ENCODE assay signal across 36 mouse cellular contexts in the genomic region with DNA sequence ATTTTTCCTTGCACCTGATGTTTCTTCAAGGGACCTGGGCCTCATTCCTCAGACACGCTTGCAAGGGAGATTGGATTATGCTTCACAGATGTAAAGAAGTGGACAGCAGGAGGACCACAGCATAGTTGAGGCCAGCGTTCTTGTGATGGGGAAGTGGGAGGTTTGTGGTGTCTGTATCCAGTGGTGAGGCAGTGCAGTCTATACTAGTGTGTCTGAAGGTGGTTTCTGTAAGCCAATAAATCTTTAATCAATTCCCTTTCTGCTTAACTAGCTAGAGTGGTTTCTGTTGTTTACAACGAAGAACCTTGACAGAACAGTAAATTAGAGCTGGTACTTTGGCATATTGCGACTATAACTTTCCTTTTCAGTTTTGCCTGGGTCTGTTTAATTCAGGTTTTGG. TPM values are rescaled to one million over a fixed set of nuclear protein-coding genes. Genes with fewer than 3 reads are reported as not detected.
"Had no signal": no experiment of that assay in that cellular context is flagged by ENCODE, and none has a peak within 500 bp of the region (broad histone marks: within the 10 kb centered on the region; RNA-seq: fewer than 3 reads in every experiment).

No protein-coding gene starts in this region.

- H3K27ac ChIP-seq: heart, adult 2 months; heart, embryonic 10.5 days; heart, embryonic 13.5 days; heart, embryonic 15.5 days; hindbrain, embryonic 10.5 days; hindbrain, embryonic 12.5 days; hindbrain, embryonic 13.5 days; hindbrain, embryonic 14.5 days; hindbrain, embryonic 15.5 days; hindbrain, postnatal 0 days; intestine, embryonic 15.5 days; kidney, embryonic 15.5 days; kidney, postnatal 0 days had no signal

- DNase-seq: heart, adult 18-20 months; heart, adult 2 months; heart, postnatal 10 days; heart, postnatal 14 days; heart, postnatal 36 days; heart, postnatal 4 days; kidney, adult 11 months; kidney, adult 18-20 months; kidney, adult 2 months; kidney, adult 8-10 months; kidney, adult 9 months; kidney, postnatal 10 days; kidney, postnatal 14 days; kidney, postnatal 25 days; kidney, postnatal 4 days; layer of hippocampus, adult 9-11 months; layer of hippocampus, postnatal 36 days had no signal

- H3K4me3 ChIP-seq: heart, adult 2 months; heart, embryonic 10.5 days; heart, embryonic 12.5 days; heart, embryonic 13.5 days; heart, embryonic 15.5 days; hindbrain, embryonic 10.5 days; hindbrain, embryonic 12.5 days; hindbrain, embryonic 13.5 days; hindbrain, embryonic 15.5 days; intestine, embryonic 15.5 days; kidney, embryonic 15.5 days had no signal

- H3K9me3 ChIP-seq: heart, embryonic 10.5 days; heart, embryonic 12.5 days; heart, embryonic 13.5 days; heart, embryonic 15.5 days; hindbrain, embryonic 10.5 days; hindbrain, embryonic 12.5 days; hindbrain, embryonic 13.5 days; hindbrain, embryonic 15.5 days; intestine, embryonic 15.5 days; kidney, embryonic 15.5 days had no signal

- H3K36me3 ChIP-seq: heart, embryonic 10.5 days; heart, embryonic 12.5 days; heart, embryonic 13.5 days; heart, embryonic 15.5 days; hindbrain, embryonic 10.5 days; hindbrain, embryonic 12.5 days; hindbrain, embryonic 13.5 days; hindbrain, embryonic 15.5 days; intestine, embryonic 15.5 days; kidney, embryonic 15.5 days had no signal

- H3K9ac ChIP-seq: heart, embryonic 12.5 days; heart, embryonic 13.5 days; heart, embryonic 15.5 days; hindbrain, embryonic 12.5 days; hindbrain, embryonic 13.5 days; hindbrain, embryonic 14.5 days; hindbrain, embryonic 15.5 days; intestine, embryonic 15.5 days; kidney, embryonic 15.5 days had no signal

- H3K4me2 ChIP-seq: heart, embryonic 11.5 days; heart, embryonic 12.5 days; heart, embryonic 13.5 days; heart, embryonic 15.5 days; hindbrain, embryonic 12.5 days; hindbrain, embryonic 13.5 days; hindbrain, embryonic 14.5 days; hindbrain, embryonic 15.5 days; intestine, embryonic 15.5 days; kidney, embryonic 15.5 days had no signal

- ATAC-seq: hindbrain, embryonic 16.5 days; hindbrain, postnatal 0 days; inflammation-experienced regulatory T-cells, adult 6 months; intestine, embryonic 15.5 days; intestine, embryonic 16.5 days; intestine, postnatal 0 days had no signal

- H3K27me3 ChIP-seq: heart, embryonic 12.5 days; heart, embryonic 13.5 days; heart, embryonic 15.5 days; hindbrain, embryonic 12.5 days; hindbrain, embryonic 13.5 days; hindbrain, embryonic 15.5 days; intestine, embryonic 15.5 days; kidney, embryonic 15.5 days had no signal

- H3K4me1 ChIP-seq: hindbrain, embryonic 10.5 days; hindbrain, embryonic 12.5 days; hindbrain, embryonic 13.5 days; hindbrain, embryonic 15.5 days; intestine, embryonic 15.5 days; kidney, embryonic 15.5 days had no signal

RNA-seq across cellular contexts. Expression of a gene that starts 15.6 kb away (rescaled TPM):
- total RNA-seq: hematopoietic stem cell, adult 5-6 weeks; hindbrain, postnatal 0 days had no signal
- polyA plus RNA-seq: inflammation-experienced regulatory T-cells, adult 6 months had no signal
